Mouse (Mus musculus): Measurements from ENCODE around the gene Gm20388. TPM values are rescaled to one million over a fixed set of nuclear protein-coding genes. Genes with fewer than 3 reads are reported as not detected.

Gene Gm20388
- polyA plus RNA-seq, 1 experiment from 2014 or later = not detected

DNA sequence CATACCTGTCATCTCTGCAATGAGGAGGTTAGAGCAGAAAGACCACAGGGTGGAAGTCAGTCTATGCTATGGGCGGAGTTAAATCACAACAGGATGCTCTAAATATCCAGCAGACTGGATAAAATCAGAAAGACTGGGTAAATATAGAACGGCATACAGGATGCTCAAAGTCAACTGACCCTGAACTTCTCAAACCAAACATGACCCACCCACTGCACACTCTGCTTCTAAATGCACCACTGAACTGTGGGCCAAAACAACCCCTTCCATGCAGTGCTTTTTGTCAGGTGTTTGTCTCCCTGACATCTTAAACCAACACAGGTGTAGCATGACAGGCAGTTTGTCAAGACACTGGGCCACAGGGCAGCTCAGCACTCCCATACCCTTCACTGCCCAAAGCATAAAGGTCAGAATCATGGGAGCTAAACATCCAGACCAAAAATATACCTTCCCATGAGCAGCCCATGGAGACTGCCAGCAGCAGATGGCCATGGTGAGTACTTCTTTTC, 3027.0 kb downstream of the Gm20388 start:
- Histone ChIP-seq H3K9ac (ENCODE audit: low read length) (no peak overlapping the region), H3K27me3 (ENCODE audit: control insufficient read depth, insufficient read depth, low read length) (no peaks in the 10 kb centered on the region), H3K4me2 (no peak overlapping the region), H3K4me1 (ENCODE audit: control insufficient read depth, insufficient read depth, low read length) (no peaks in the 10 kb centered on the region; the same call in 1 of the 2 replicates), H3K9me3 (ENCODE audit: control insufficient read depth, low read length) (no peaks in the 10 kb centered on the region), H3K27ac (ENCODE audit: low read depth, low read length) (no peak overlapping the region), H3K36me3 (ENCODE audit: control insufficient read depth, insufficient read depth, low read length) (no peaks in the 10 kb centered on the region), H3K4me3 (ENCODE audit: low read depth, low read length) (no peak overlapping the region)
- WGBS = 82% methylated on average over 2 of the region's 2 CpGs
- DNase-seq (ENCODE audit: low spot score, missing footprints) (no peak), ATAC-seq (ENCODE audit: low FRiP score) (no peak)

DNA sequence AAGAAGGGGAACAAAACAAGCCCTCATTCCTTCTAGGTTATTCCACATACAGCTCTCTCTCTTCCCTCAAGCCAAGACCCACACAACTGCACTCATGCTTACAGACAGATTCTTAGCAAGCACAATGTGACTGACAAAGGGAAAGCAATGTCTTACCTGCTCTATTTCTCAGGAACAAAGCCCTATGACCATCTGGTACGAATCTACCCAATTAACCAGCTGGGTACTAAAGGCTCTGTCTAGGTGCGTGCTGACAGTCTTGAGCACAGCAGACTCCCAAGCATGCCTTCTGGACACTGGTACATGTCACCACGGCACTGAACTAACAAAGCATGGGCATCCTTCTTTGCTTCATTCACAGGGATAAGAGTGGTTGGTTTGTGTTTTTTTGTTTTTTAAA, 3027.5 kb downstream of the Gm20388 start:
- H3K4me3 ChIP-seq (ENCODE audit: low read depth, low read length) = no peak overlapping the region
- H3K27me3 ChIP-seq (ENCODE audit: control insufficient read depth, insufficient read depth, low read length) = no peaks in the 10 kb centered on the region
- H3K27ac ChIP-seq (ENCODE audit: low read depth, low read length) = no peak overlapping the region
- H3K9me3 ChIP-seq (ENCODE audit: control insufficient read depth, low read length) = no peaks in the 10 kb centered on the region
- WGBS = 81% methylated on average over 3 of the region's 3 CpGs
- no peak for DNase-seq (ENCODE audit: low spot score, missing footprints)
- H3K4me1 ChIP-seq (ENCODE audit: control insufficient read depth, insufficient read depth, low read length) = no peaks in the 10 kb centered on the region; the same call in 1 of the 2 replicates
- ATAC-seq (ENCODE audit: low FRiP score) = no peak
- H3K4me2 ChIP-seq = no peak overlapping the region
- H3K36me3 ChIP-seq (ENCODE audit: control insufficient read depth, insufficient read depth, low read length) = no peaks in the 10 kb centered on the region
- H3K9ac ChIP-seq (ENCODE audit: low read length) = no peak overlapping the region

DNA sequence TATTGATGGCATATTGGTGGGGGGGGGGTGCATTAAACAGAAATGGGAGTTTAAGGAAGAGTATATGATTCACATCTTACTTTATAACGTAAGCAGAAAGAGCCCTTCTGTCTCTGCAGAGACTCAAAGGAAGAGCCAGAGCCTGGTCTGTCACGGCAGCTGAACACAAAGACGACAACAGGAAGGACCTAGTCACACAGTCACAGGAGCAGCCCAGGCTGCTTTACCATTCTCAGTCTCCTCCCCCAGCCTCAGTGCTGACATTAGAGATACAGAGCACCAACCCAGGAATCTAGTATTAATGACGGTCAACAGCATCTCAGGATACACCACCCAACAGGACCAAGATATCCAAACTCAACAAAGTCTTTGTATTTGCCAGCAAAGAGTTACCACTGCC, 3027.9 kb downstream of the Gm20388 start:
- ATAC-seq (ENCODE audit: low FRiP score) (no peak), DNase-seq (ENCODE audit: low spot score, missing footprints) (no peak)
- no peaks in the 10 kb centered on the region for H3K36me3 ChIP-seq (ENCODE audit: control insufficient read depth, insufficient read depth, low read length)
- no peak overlapping the region for H3K4me3 ChIP-seq (ENCODE audit: low read depth, low read length)
- no peaks in the 10 kb centered on the region; the same call in 1 of the 2 replicates for H3K4me1 ChIP-seq (ENCODE audit: control insufficient read depth, insufficient read depth, low read length)
- no peaks in the 10 kb centered on the region for H3K27me3 ChIP-seq (ENCODE audit: control insufficient read depth, insufficient read depth, low read length)
- WGBS = 47% methylated on average over 4 of the region's 4 CpGs
- H3K4me2 ChIP-seq = no peak overlapping the region
- H3K9ac ChIP-seq (ENCODE audit: low read length) = no peak overlapping the region
- no peaks in the 10 kb centered on the region for H3K9me3 ChIP-seq (ENCODE audit: control insufficient read depth, low read length)
- H3K27ac ChIP-seq (ENCODE audit: low read depth, low read length) = no peak overlapping the region

DNA sequence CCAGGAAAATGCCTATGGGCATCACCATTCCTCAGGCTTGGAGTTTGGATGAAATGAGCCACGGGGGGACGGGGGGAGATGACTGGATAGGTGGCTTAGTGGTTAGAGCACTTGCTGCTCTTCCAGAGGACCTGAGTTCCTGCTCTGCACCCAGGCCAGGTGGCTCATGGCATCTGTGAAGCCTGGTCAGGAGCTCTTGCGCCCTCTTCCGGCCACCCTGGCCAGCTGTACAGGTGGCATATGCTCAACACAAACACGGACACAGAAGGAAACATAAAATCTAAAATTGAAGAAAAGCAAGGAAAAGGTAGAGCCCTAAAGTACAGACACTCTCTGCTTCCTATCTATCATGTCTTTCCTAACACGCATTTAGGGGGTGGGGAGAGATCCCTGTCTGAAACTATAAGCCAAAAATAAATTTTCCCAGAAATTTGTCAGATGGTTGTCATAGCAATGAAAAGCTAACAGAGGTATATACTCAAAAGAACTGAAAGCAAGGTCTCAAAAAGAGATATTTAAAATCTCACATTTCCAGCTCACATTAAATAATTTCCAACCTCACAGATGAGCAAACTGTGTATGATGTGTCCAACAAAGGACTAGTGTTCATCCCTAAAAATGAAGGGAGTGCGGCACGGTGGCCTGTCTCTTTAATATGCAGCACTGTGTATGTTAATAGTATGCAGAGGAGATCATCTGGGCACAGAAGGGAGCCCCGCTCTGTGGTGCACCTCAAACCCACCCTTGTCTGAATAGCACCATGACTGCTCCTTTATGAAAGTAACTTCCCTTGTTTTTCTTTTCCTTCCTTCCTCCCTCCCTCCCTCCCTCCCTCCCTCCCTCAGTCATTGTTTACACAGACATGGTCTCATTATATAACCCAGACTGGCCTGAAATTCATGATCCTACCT, 3032.4 kb downstream of the Gm20388 start:
- Histone ChIP-seq H3K27me3 (ENCODE audit: control insufficient read depth, insufficient read depth, low read length) (no peaks in the 10 kb centered on the region), H3K4me3 (ENCODE audit: low read depth, low read length) (no peak overlapping the region), H3K36me3 (ENCODE audit: control insufficient read depth, insufficient read depth, low read length) (no peaks in the 10 kb centered on the region), H3K9me3 (ENCODE audit: control insufficient read depth, low read length) (no peaks in the 10 kb centered on the region), H3K4me2 (no peak overlapping the region), H3K4me1 (ENCODE audit: control insufficient read depth, insufficient read depth, low read length) (no peaks in the 10 kb centered on the region), H3K9ac (ENCODE audit: low read length) (no peak overlapping the region), H3K27ac (ENCODE audit: low read depth, low read length) (no peak overlapping the region)
- ATAC-seq (ENCODE audit: low FRiP score) (no peak), DNase-seq (ENCODE audit: low spot score, missing footprints) (no peak)
- 86% methylated on average over 9 of the region's 9 CpGs for WGBS

DNA sequence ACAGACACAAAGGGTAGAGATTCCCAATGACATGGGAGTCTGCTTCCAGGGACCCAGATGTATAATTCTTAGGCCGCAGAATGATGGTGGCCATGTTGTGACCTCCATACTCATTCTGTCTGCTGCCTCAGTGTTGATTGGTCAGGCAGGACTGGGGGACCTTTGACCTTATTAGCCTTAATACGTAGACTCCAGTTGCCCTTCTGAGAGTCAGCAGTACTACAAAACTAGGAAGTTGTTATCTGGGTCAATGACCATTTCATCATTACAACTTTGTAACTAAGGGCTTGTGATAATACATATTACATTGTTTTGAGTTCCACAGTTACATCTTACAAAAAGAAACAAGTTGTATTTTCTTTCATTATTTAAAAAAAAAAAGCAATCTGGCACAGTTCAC, 3035.1 kb downstream of the Gm20388 start:
- ATAC-seq (ENCODE audit: low FRiP score) (no peak), DNase-seq (ENCODE audit: low spot score, missing footprints) (no peak)
- Histone ChIP-seq H3K4me1 (ENCODE audit: control insufficient read depth, insufficient read depth, low read length) (peaks cover 4% of the 10 kb centered on the region), H3K9ac (ENCODE audit: low read length) (no peak overlapping the region), H3K36me3 (ENCODE audit: control insufficient read depth, insufficient read depth, low read length) (no peaks in the 10 kb centered on the region), H3K4me3 (ENCODE audit: low read depth, low read length) (no peak overlapping the region), H3K9me3 (ENCODE audit: control insufficient read depth, low read length) (no peaks in the 10 kb centered on the region), H3K27ac (ENCODE audit: low read depth, low read length) (no peak overlapping the region), H3K27me3 (ENCODE audit: control insufficient read depth, insufficient read depth, low read length) (no peaks in the 10 kb centered on the region), H3K4me2 (no peak overlapping the region)
- 68% methylated on average over 2 of the region's 2 CpGs for WGBS

DNA sequence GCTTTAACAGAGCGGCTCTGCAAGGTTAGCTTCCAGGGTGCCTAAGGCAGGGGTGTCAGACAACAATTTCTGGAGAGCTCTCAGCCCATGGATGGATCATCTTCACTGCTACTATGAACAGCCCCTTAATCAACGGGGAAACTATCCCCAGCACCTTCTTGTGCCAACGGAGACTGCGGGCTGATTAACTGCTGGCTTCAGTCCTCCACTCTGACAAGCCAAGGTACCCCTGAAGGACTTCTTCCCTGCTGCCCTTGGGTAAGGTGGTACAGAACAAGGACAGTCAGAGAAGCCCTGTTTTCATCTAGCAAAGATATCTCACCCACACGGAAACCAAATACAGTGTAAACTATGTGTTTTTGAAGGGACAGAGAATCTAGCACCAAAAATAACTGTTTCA, 3039.1 kb downstream of the Gm20388 start:
- no peak overlapping the region for H3K4me2 ChIP-seq
- peaks cover 4% of the 10 kb centered on the region for H3K4me1 ChIP-seq (ENCODE audit: control insufficient read depth, insufficient read depth, low read length)
- no peak overlapping the region for H3K27ac ChIP-seq (ENCODE audit: low read depth, low read length)
- DNase-seq (ENCODE audit: low spot score, missing footprints) (no peak), ATAC-seq (ENCODE audit: low FRiP score) (no peak)
- H3K36me3 ChIP-seq (ENCODE audit: control insufficient read depth, insufficient read depth, low read length) = no peaks in the 10 kb centered on the region
- H3K27me3 ChIP-seq (ENCODE audit: control insufficient read depth, insufficient read depth, low read length) = no peaks in the 10 kb centered on the region
- no peak overlapping the region for H3K9ac ChIP-seq (ENCODE audit: low read length)
- no peaks in the 10 kb centered on the region for H3K9me3 ChIP-seq (ENCODE audit: control insufficient read depth, low read length)
- H3K4me3 ChIP-seq (ENCODE audit: low read depth, low read length) = no peak overlapping the region
- whole genome bisulfite sequencing = 90% methylated on average over 5 of the region's 5 CpGs

DNA sequence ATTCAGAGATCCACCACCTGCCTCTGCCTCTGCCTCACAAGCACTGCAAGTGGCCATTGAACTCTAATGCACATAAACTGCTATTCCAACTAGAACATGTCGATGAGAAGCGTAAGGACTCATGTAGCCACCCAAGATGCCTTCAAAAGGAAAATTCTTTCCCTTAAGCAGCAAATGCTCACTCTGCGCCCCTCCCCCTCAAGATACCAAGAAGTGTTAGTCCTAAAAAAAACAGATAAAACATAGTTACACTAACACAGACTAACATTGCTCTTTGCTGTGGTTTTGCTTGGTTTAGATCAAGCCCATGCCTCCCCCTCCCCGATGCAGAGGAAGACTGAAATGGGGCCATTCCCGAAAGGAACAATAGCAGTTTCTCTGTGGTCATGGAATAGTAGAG, 3040.8 kb downstream of the Gm20388 start:
- 91% methylated on average over 5 of the region's 5 CpGs for WGBS
- DNase-seq (ENCODE audit: low spot score, missing footprints) (no peak), ATAC-seq (ENCODE audit: low FRiP score) (no peak)
- H3K9ac ChIP-seq (ENCODE audit: low read length) = no peak overlapping the region
- H3K4me2 ChIP-seq = no peak overlapping the region
- H3K36me3 ChIP-seq (ENCODE audit: control insufficient read depth, insufficient read depth, low read length) = no peaks in the 10 kb centered on the region
- no peak overlapping the region for H3K4me3 ChIP-seq (ENCODE audit: low read depth, low read length)
- H3K4me1 ChIP-seq (ENCODE audit: control insufficient read depth, insufficient read depth, low read length) = peaks cover 4% of the 10 kb centered on the region
- H3K27me3 ChIP-seq (ENCODE audit: control insufficient read depth, insufficient read depth, low read length) = no peaks in the 10 kb centered on the region
- H3K9me3 ChIP-seq (ENCODE audit: control insufficient read depth, low read length) = no peaks in the 10 kb centered on the region
- H3K27ac ChIP-seq (ENCODE audit: low read depth, low read length) = no peak overlapping the region

DNA sequence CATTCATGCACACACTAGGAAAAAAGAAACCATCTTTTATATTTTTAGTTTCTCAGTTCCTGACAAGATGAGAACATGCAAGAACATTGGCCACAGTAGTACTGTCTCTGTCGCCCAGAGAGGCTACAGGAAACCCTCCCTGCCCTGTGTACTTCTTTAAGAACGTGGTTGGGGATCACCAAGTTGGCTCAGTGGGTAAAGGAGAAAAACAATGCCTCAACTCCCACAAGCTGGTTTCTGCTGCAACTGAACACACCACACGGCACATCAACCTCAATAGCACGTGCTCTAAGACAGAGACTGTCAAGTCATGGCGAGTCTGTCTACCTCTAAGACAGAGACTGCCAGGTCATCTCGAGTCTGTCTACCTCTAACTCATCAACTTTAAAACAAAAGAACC, 3042.4 kb downstream of the Gm20388 start:
- WGBS = 92% methylated on average over 6 of the region's 6 CpGs
- no peaks in the 10 kb centered on the region for H3K27me3 ChIP-seq (ENCODE audit: control insufficient read depth, insufficient read depth, low read length)
- no peaks in the 10 kb centered on the region for H3K36me3 ChIP-seq (ENCODE audit: control insufficient read depth, insufficient read depth, low read length)

DNA sequence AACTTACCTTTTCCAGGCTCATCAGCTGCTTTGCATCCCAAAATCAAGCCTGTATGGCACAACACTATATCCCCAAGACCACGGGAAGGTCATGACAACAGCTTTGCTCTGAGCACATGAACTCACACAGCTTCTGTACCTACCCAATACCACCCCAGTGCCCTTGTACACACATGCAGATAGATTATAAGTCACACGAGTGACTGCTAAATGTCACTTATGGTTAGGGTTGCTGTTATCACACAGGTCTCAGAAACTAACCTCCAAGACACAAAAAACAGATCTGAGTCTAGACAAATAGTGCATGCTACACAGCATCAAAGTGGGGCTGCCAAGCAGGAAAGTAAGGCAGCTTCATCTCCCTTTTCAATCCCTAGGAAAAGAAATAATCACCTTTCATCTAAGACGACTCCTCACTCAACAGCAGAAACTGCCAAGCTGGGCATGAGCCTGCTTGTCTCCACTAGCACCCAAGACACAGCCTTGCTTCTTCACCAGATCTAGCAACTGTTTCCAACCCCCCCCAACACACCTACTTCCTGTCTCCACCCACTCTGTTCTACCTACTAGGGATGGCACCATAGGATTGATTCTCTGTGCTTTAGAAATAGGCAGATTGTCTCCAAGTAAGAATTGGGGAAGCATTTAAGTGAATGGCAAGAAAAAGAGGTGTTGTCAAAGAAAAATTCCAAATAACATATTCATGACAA, 3043.6 kb downstream of the Gm20388 start:
- ATAC-seq (ENCODE audit: low FRiP score) (no peak), DNase-seq (ENCODE audit: low spot score, missing footprints) (peak; percentile 64)
- Histone ChIP-seq H3K4me3 (ENCODE audit: low read depth, low read length) (no peak overlapping the region), H3K4me2 (no peak overlapping the region), H3K27ac (ENCODE audit: low read depth, low read length) (no peak overlapping the region), H3K27me3 (ENCODE audit: control insufficient read depth, insufficient read depth, low read length) (no peaks in the 10 kb centered on the region), H3K4me1 (ENCODE audit: control insufficient read depth, insufficient read depth, low read length) (peaks cover 4% of the 10 kb centered on the region), H3K9me3 (ENCODE audit: control insufficient read depth, low read length) (no peaks in the 10 kb centered on the region), H3K36me3 (ENCODE audit: control insufficient read depth, insufficient read depth, low read length) (no peaks in the 10 kb centered on the region), H3K9ac (ENCODE audit: low read length) (no peak overlapping the region)
- 84% methylated on average over 3 of the region's 3 CpGs for WGBS

More for the DNA sequence above, 3042.4 kb downstream of the Gm20388 start:
- Histone ChIP-seq H3K4me3 (ENCODE audit: low read depth, low read length) (no peak overlapping the region), H3K9me3 (ENCODE audit: control insufficient read depth, low read length) (no peaks in the 10 kb centered on the region), H3K4me2 (no peak overlapping the region), H3K9ac (ENCODE audit: low read length) (no peak overlapping the region), H3K4me1 (ENCODE audit: control insufficient read depth, insufficient read depth, low read length) (peaks cover 4% of the 10 kb centered on the region), H3K27ac (ENCODE audit: low read depth, low read length) (no peak overlapping the region)
- DNase-seq (ENCODE audit: low spot score, missing footprints) = no peak
- no peak for ATAC-seq (ENCODE audit: low FRiP score)

All from midbrain, embryonic 11.5 days (tissue).